Mouse (Mus musculus): ENCODE data around the gene Fam83b. TPM values are rescaled to one million over a fixed set of nuclear protein-coding genes. Genes with fewer than 3 reads are reported as not detected.

Fam83b gene
- under 1 TPM; 0.28 to 0.31 TPM for total RNA-seq (2021)

- no peak for DNase-seq (ENCODE audit: low spot score)
- intact Hi-C loops (cut with DNase I), result no loop called here
Measured at GRCm38 (mm10) chr9:76566515-76567280, at the start of gene Fam83b. Gene Fam83b (minus strand): TSS chr9:76567116.

- no peak for DNase-seq (ENCODE audit: low spot score)
- intact Hi-C loops (cut with DNase I), result no loop called here
Measured at GRCm38 (mm10) chr9:76614165-76614564, 47.2 kb upstream of the Fam83b start.

- DNase-seq (ENCODE audit: low spot score), result no peak
- intact Hi-C loops (cut with DNase I), result no loop called here
Measured at GRCm38 (mm10) chr9:76603744-76604143, 36.8 kb upstream of the Fam83b start.

GRCm38 (mm10) chr9:76602874-76603273, 36.0 kb upstream of the Fam83b start:
- intact Hi-C loops (cut with DNase I), result no loop called here
- no peak for DNase-seq (ENCODE audit: low spot score)

- no peak for DNase-seq (ENCODE audit: low spot score)
- intact Hi-C loops (cut with DNase I), result no loop called here
Measured at GRCm38 (mm10) chr9:76597395-76597794, 30.5 kb upstream of the Fam83b start.

- intact Hi-C loops (cut with DNase I), result no loop called here
- no peak for DNase-seq (ENCODE audit: low spot score)
Measured at GRCm38 (mm10) chr9:76593841-76594240, 26.9 kb upstream of the Fam83b start.

GRCm38 (mm10) chr9:76583943-76584342, 17.0 kb upstream of the Fam83b start:
- DNase-seq (ENCODE audit: low spot score), result no peak
- intact Hi-C loops (cut with DNase I), result no loop called here

- intact Hi-C loops (cut with DNase I), result no loop called here
- DNase-seq (ENCODE audit: low spot score), result no peak
Measured at GRCm38 (mm10) chr9:76581966-76582365, 15.1 kb upstream of the Fam83b start.

GRCm38 (mm10) chr9:76567281-76567655, 352 bp upstream of the Fam83b start:
- intact Hi-C loops (cut with DNase I), result no loop called here
- no peak for DNase-seq (ENCODE audit: low spot score)

GRCm38 (mm10) chr9:76565656-76566055, 1.3 kb downstream of the Fam83b start:
- DNase-seq (ENCODE audit: low spot score), result no peak
- intact Hi-C loops (cut with DNase I), result no loop called here

- no peak for DNase-seq (ENCODE audit: low spot score)
- intact Hi-C loops (cut with DNase I), result no loop called here
Measured at GRCm38 (mm10) chr9:76564071-76564470, 2.8 kb downstream of the Fam83b start.

GRCm38 (mm10) chr9:76562794-76563193, 4.1 kb downstream of the Fam83b start:
- intact Hi-C loops (cut with DNase I), result no loop called here
- DNase-seq (ENCODE audit: low spot score), result no peak

GRCm38 (mm10) chr9:76559240-76559639, 7.7 kb downstream of the Fam83b start:
- DNase-seq (ENCODE audit: low spot score), result no peak
- intact Hi-C loops (cut with DNase I), result no loop called here

GRCm38 (mm10) chr9:76553758-76554157, 13.2 kb downstream of the Fam83b start:
- DNase-seq (ENCODE audit: low spot score), result no peak
- intact Hi-C loops (cut with DNase I), result no loop called here

- intact Hi-C loops (cut with DNase I), result no loop called here
- no peak for DNase-seq (ENCODE audit: low spot score)
Measured at GRCm38 (mm10) chr9:76553115-76553514, 13.8 kb downstream of the Fam83b start.

- no peak for DNase-seq (ENCODE audit: low spot score)
- intact Hi-C loops (cut with DNase I), result no loop called here
Measured at GRCm38 (mm10) chr9:76546714-76547113, 20.2 kb downstream of the Fam83b start.

GRCm38 (mm10) chr9:76540684-76541083, 26.2 kb downstream of the Fam83b start:
- no peak for DNase-seq (ENCODE audit: low spot score)
- intact Hi-C loops (cut with DNase I), result no loop called here

- no peak for DNase-seq (ENCODE audit: low spot score)
Measured at GRCm38 (mm10) chr9:76539953-76540621, 26.8 kb downstream of the Fam83b start.

GRCm38 (mm10) chr9:76539271-76539670, 27.6 kb downstream of the Fam83b start:
- no peak for DNase-seq (ENCODE audit: low spot score)
- intact Hi-C loops (cut with DNase I), result no loop called here

More at GRCm38 (mm10) chr9:76539953-76540621, 26.8 kb downstream of the Fam83b start:
- intact Hi-C loops (cut with DNase I), result no loop called here

GRCm38 (mm10) chr9:76536032-76536431, 30.9 kb downstream of the Fam83b start:
- intact Hi-C loops (cut with DNase I), result no loop called here
- DNase-seq (ENCODE audit: low spot score), result no peak

GRCm38 (mm10) chr9:76532403-76532802, 34.5 kb downstream of the Fam83b start:
- DNase-seq (ENCODE audit: low spot score), result no peak
- intact Hi-C loops (cut with DNase I), result no loop called here

GRCm38 (mm10) chr9:76531368-76531767, 35.5 kb downstream of the Fam83b start:
- intact Hi-C loops (cut with DNase I), result no loop called here
- no peak for DNase-seq (ENCODE audit: low spot score)

All from heart, postnatal 25 days (tissue).